Mouse (Mus musculus): Measurements from ENCODE around the gene Olfr1220. TPM values are rescaled to one million over a fixed set of nuclear protein-coding genes. Genes with fewer than 3 reads are reported as not detected.

Olfr1220 gene
- total RNA-seq (2021): not detected
- long read RNA-seq, experiment 1: 0 reads
- long read RNA-seq, experiment 2: 0 reads

GRCm38 (mm10) chr2:89106735-89107134 is at the start of gene Olfr1220:
TSS of gene Olfr1220 (minus strand) at chr2:89106835.
- no peak within 1 kb of the TSS for H3K4me3 ChIP-seq
- intact Hi-C loops (cut with DNase I): no loop called here
- no peak within 1 kb of the TSS for H3K27ac ChIP-seq
- no peak for TF ChIP-seq CTCF (IDR thresholded peaks at IDR 0.05)
- DNase-seq (ENCODE audit: extremely low spot score in 1 of 2, low spot score in 2 of 2): no peak

- TF ChIP-seq CTCF (IDR thresholded peaks at IDR 0.05): no peak
- DNase-seq (ENCODE audit: extremely low spot score in 1 of 2, low spot score in 2 of 2): no peak
- Histone ChIP-seq H3K4me3 (no peak within 1 kb of the TSS), H3K27ac (no peak within 1 kb of the TSS)
- intact Hi-C loops (cut with DNase I): no loop called here
Observed at GRCm38 (mm10) chr2:89151460-89151859, 44.8 kb upstream of the Olfr1220 start, which contains the start of gene Olfr1223. TSS of gene Olfr1223 (minus strand) at chr2:89151560.

- intact Hi-C loops (cut with DNase I): no loop called here
- H3K27ac ChIP-seq: no peak within 1 kb of the TSS
- H3K4me3 ChIP-seq: no peak within 1 kb of the TSS
- no peak for DNase-seq (ENCODE audit: extremely low spot score in 1 of 2, low spot score in 2 of 2)
- no peak for TF ChIP-seq CTCF (IDR thresholded peaks at IDR 0.05)
Observed at GRCm38 (mm10) chr2:89132954-89133353, 26.3 kb upstream of the Olfr1220 start, which contains the start of gene Olfr1222. TSS of gene Olfr1222 (minus strand) at chr2:89133054.

GRCm38 (mm10) chr2:89117183-89117582 is 10.5 kb upstream of the Olfr1220 start, which contains the start of gene Olfr1221:
TSS of gene Olfr1221 (minus strand) at chr2:89117283.
- Histone ChIP-seq H3K4me3 (no peak within 1 kb of the TSS), H3K27ac (no peak within 1 kb of the TSS)
- intact Hi-C loops (cut with DNase I): no loop called here
- no peak for DNase-seq (ENCODE audit: extremely low spot score in 1 of 2, low spot score in 2 of 2)
- TF ChIP-seq CTCF (IDR thresholded peaks at IDR 0.05): no peak

- DNase-seq (ENCODE audit: extremely low spot score in 1 of 2, low spot score in 2 of 2): no peak
- no peak for TF ChIP-seq CTCF (IDR thresholded peaks at IDR 0.05)
- Histone ChIP-seq H3K27ac (no peak overlapping the region), H3K4me3 (no peak overlapping the region)
- intact Hi-C loops (cut with DNase I): no loop called here
Observed at GRCm38 (mm10) chr2:89105651-89106050, 984 bp downstream of the Olfr1220 start.

GRCm38 (mm10) chr2:89093848-89094247 is 12.8 kb downstream of the Olfr1220 start:
- no peak for DNase-seq (ENCODE audit: extremely low spot score in 1 of 2, low spot score in 2 of 2)
- Histone ChIP-seq H3K4me3 (no peak overlapping the region), H3K27ac (no peak overlapping the region)
- intact Hi-C loops (cut with DNase I): no loop called here
- no peak for TF ChIP-seq CTCF (IDR thresholded peaks at IDR 0.05)

- no peak for TF ChIP-seq CTCF (IDR thresholded peaks at IDR 0.05)
- Histone ChIP-seq H3K4me3 (no peak within 1 kb of the TSS), H3K27ac (no peak within 1 kb of the TSS)
- intact Hi-C loops (cut with DNase I): no loop called here
- no peak for DNase-seq (ENCODE audit: extremely low spot score in 1 of 2, low spot score in 2 of 2)
Observed at GRCm38 (mm10) chr2:89083413-89083812, 23.2 kb downstream of the Olfr1220 start, which contains the start of gene Olfr1219. TSS of gene Olfr1219 (minus strand) at chr2:89083513.

GRCm38 (mm10) chr2:89081487-89081886 is 25.1 kb downstream of the Olfr1220 start:
- H3K4me3 ChIP-seq: no peak overlapping the region
- H3K27ac ChIP-seq: no peak overlapping the region
- no peak for TF ChIP-seq CTCF (IDR thresholded peaks at IDR 0.05)
- DNase-seq (ENCODE audit: extremely low spot score in 1 of 2, low spot score in 2 of 2): no peak
- intact Hi-C loops (cut with DNase I): no loop called here

- TF ChIP-seq CTCF (IDR thresholded peaks at IDR 0.05): no peak
- intact Hi-C loops (cut with DNase I): no loop called here
Observed at GRCm38 (mm10) chr2:89061087-89061486, 45.5 kb downstream of the Olfr1220 start, which contains the start of gene Olfr1218. TSS of gene Olfr1218 (minus strand) at chr2:89061187.

More at GRCm38 (mm10) chr2:89061087-89061486, 45.5 kb downstream of the Olfr1220 start, which contains the start of gene Olfr1218:
- H3K27ac ChIP-seq: no peak within 1 kb of the TSS
- H3K4me3 ChIP-seq: no peak within 1 kb of the TSS
- no peak for DNase-seq (ENCODE audit: extremely low spot score in 1 of 2, low spot score in 2 of 2)

Other genes with a start within 250 kb of the Olfr1220 start
- gene Olfr1206, start 243.6 kb downstream of the Olfr1220 start, total RNA-seq (2021): not detected
- gene Olfr1208, start 204.5 kb downstream of the Olfr1220 start, total RNA-seq (2021): not detected
- not detected for gene Olfr1209, start 191.7 kb downstream of the Olfr1220 start, total RNA-seq (2021)
- gene Olfr1211, start 168.7 kb downstream of the Olfr1220 start, total RNA-seq (2021): not detected
- gene Olfr1212, start 152.9 kb downstream of the Olfr1220 start, total RNA-seq (2021): not detected
- gene Gm13762, start 126.6 kb downstream of the Olfr1220 start, total RNA-seq (2021): not detected
- not detected for gene Olfr1214, start 114.2 kb downstream of the Olfr1220 start, total RNA-seq (2021)
- gene Olfr1215, start 99.9 kb downstream of the Olfr1220 start, total RNA-seq (2021): not detected
- gene Olfr1216, start 88.5 kb downstream of the Olfr1220 start, total RNA-seq (2021): not detected
- gene Olfr1217, start 74.8 kb downstream of the Olfr1220 start, total RNA-seq (2021): not detected
- not detected for gene Olfr1218, start 45.6 kb downstream of the Olfr1220 start, total RNA-seq (2021)
- not detected for gene Olfr1219, start 23.3 kb downstream of the Olfr1220 start, total RNA-seq (2021)
- not detected for gene Olfr1221, start 10.4 kb upstream of the Olfr1220 start, total RNA-seq (2021)
- gene Olfr1222, start 26.2 kb upstream of the Olfr1220 start, total RNA-seq (2021): not detected
- gene Olfr1223, start 44.7 kb upstream of the Olfr1220 start, total RNA-seq (2021): not detected
- gene Olfr1224-ps1, start 57.3 kb upstream of the Olfr1220 start, total RNA-seq (2021): not detected
- gene Olfr1225, start 67.8 kb upstream of the Olfr1220 start, total RNA-seq (2021): not detected
- gene Olfr1226, start 93.2 kb upstream of the Olfr1220 start, total RNA-seq (2021): not detected
- gene Olfr1228, start 147.2 kb upstream of the Olfr1220 start, total RNA-seq (2021): not detected
- not detected for gene Olfr1229, start 181.2 kb upstream of the Olfr1220 start, total RNA-seq (2021)
- not detected for gene Olfr1230, start 190.4 kb upstream of the Olfr1220 start, total RNA-seq (2021)
- not detected for gene Olfr1231, start 200.2 kb upstream of the Olfr1220 start, total RNA-seq (2021)
- not detected for gene Olfr1232, start 222.8 kb upstream of the Olfr1220 start, total RNA-seq (2021)
- gene Olfr1233, start 235.6 kb upstream of the Olfr1220 start, total RNA-seq (2021): not detected

Measured in left cerebral cortex, adult 2 months (tissue).